Mouse (Mus musculus): ENCODE results near the gene Rdh5.

- TF ChIP-seq CTCF (IDR thresholded peaks at IDR 0.05; ENCODE audit: low read depth): no peak
- no peak for TF ChIP-seq EP300 (IDR thresholded peaks at IDR 0.05; ENCODE audit: low read depth)
These were observed 13.8 kb downstream of the Rdh5 start for GRCm38 (mm10) chr10:128908778-128909448.
